Mouse (Mus musculus) cortical plate, adult 2 months (tissue): ENCODE results near the gene Nemp1. TPM values are rescaled to one million over a fixed set of nuclear protein-coding genes. Genes with fewer than 3 reads are reported as not detected.

ENCODE experiments used
- H3K27ac ChIP-seq: fragments of 200-500 bp; 2 replicates; pipeline ENCODE4 v1.5.1; 2012; ENCODE audit warnings: low read length, control low read depth, inconsistent platforms; ENCODE audit not compliant: insufficient read depth
- H3K4me1 ChIP-seq: fragments of 200-500 bp; 2 replicates; pipeline ENCODE4 v1.6.1; 2011; ENCODE audit warnings: low read length; ENCODE audit not compliant: control insufficient read depth, insufficient read depth
- H3K4me3 ChIP-seq: fragments of 200-500 bp; 2 replicates; pipeline ENCODE4 v1.5.1; 2011; ENCODE audit warnings: mild to moderate bottlenecking, low read length, control low read depth; ENCODE audit not compliant: insufficient read depth
- CTCF ChIP-seq: fragments of 200-500 bp; IDR thresholded peaks from 2 replicates; pipeline ENCODE4 v1.5.1; 2011; ENCODE audit warnings: mild to moderate bottlenecking, control low read depth, low read length; ENCODE audit not compliant: insufficient read depth; ENCODE audit errors: extremely low read depth
- POLR2A ChIP-seq: fragments of 200-500 bp; IDR thresholded peaks from 2 replicates; pipeline ENCODE4 v1.6.1; 2011; ENCODE audit warnings: mild to moderate bottlenecking, low read length, control low read depth; ENCODE audit not compliant: insufficient read depth; ENCODE audit errors: extremely low read depth
- polyA plus RNA-seq: library from polyadenylated mRNA; depleted of rRNA; stranded (reverse); fragments of >200 nt; gene quantifications from 2 replicates; pipeline ENCODE4 v1.2.3, GENCODE M21; 2012

Nemp1 gene
- polyA plus RNA-seq, 1 experiment, result 3.8 TPM

DNA sequence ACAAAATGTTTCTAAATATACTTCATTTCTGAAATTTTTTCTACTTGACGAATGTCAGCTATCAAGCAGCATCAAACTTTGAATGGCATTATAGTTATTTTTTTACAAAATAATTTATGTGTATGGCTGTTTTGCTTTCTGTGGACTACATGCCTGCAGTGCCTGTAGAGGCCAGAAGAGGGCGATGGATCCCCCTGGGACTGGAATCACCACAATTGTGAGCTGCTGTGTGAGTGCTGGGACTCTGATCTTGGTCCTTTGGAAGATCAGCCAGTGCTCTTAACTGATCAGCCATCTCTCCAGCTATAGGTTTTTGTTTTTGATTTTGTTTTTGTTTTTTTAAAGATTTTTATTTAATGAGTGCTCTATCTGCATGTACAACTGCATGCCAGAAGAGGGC lies 4.6 kb downstream of the Nemp1 start:
- TF ChIP-seq CTCF, result 0 out of 2 replicates have a peak, but pooled peaks have one; percentile 19
- no peak for TF ChIP-seq POLR2A
- no peak overlapping the region for H3K4me3 ChIP-seq
- no peak overlapping the region for H3K27ac ChIP-seq
- 0 out of 2 replicates have a peak, but pooled peaks cover 2% of the 10 kb centered on the region for H3K4me1 ChIP-seq

DNA sequence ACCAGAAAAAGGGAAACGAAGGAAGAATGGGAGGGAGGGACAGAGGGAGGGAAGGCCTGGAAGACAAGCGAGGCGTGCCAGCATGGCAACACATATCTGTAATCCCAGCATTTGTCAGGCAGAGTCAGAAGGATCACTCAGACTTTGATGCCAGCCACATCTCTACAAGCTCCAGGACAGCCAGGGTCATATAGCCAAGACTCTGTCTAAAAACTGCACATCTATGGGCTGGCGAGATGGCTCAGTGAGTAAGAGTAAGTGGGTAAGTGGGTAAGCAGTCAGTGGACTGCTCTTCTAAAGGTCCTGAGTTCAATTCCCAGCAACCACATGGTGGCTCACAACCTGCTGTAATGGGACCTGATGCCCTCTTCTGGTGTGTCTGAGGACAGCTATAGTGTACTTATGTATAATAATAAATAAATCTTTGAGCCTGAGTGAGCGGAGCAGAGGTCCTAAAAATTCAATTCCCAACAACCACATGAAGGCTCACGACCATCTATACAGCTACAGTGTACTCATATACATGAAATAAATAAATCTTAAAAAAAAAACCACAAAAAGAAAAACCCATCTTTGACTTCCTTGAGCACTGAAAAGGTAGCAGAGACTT lies 7.5 kb downstream of the Nemp1 start:
- Histone ChIP-seq H3K27ac (no peak overlapping the region), H3K4me1 (no peaks in the 10 kb centered on the region), H3K4me3 (no peak overlapping the region)
- TF ChIP-seq POLR2A (no peak), CTCF (no peak)

DNA sequence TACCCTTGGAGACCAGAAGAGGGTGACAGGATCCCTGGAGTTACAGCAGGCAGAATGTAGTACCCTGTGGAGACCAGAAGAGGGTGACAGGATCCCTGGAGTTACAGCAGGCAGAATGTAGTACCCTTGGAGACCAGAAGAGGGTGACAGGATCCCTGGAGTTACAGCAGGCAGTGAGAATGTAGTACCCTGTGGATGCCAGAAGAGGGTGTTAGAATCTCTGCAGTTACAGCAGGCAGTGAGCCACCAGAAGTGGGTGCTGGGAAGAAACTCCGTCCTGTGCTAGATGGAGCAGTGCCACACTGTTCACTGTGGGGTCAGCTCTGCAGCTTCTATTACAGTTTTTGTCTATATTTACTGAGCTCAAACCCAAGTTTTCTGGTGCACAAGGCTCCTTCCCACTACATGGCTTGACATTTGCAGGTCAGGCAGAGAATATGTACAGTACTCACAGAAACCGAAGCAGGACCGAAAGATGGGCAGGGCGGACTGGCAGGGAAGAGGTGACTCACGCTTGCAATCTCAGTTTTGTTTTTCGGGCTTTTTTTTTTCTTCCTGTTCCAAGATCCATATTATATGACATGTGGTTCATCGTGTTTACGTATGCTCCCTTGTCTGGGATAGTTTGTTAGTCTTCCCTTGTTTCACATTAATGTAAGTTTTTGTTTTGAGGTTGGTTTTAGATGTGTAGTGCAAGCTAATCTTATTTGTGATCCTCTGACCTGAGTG lies 8.3 kb downstream of the Nemp1 start:
- no peak overlapping the region for H3K27ac ChIP-seq
- TF ChIP-seq CTCF, result peak; percentile 100
- TF ChIP-seq POLR2A, result no peak

DNA sequence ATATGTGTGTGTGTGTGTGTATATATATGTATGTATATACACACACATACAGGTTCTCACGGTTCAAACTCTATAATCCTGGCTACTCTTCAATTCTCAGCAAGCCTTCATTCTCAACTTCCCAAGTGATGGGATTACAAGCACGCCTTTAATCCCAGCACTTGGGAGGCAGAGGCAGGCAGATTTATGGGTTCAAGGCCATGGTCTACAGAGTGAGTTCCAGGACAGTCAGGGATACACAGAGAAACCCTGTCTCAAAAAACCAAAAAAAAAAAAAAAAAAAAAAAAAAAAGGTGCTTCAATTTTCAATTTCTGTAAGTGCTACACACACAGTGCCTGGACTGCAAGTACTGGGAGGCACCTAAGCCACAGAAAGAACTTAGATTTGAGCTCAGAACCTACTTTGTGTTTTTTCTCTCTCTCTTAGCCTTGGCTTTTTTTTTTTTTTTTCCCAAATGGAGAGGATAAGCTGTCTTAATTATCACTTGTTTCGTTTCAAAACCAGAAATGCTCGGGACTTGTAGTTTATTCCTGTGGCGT lies 9.2 kb downstream of the Nemp1 start:
- Histone ChIP-seq H3K27ac (no peak overlapping the region), H3K4me3 (peak overlapping the region; percentile 20; the same call in 1 of the 2 replicates), H3K4me1 (no peaks in the 10 kb centered on the region)
- no peak for TF ChIP-seq CTCF
- TF ChIP-seq POLR2A, result no peak

More for the DNA sequence above, 8.3 kb downstream of the Nemp1 start:
- H3K4me3 ChIP-seq, result no peak overlapping the region
- H3K4me1 ChIP-seq, result no peaks in the 10 kb centered on the region

DNA sequence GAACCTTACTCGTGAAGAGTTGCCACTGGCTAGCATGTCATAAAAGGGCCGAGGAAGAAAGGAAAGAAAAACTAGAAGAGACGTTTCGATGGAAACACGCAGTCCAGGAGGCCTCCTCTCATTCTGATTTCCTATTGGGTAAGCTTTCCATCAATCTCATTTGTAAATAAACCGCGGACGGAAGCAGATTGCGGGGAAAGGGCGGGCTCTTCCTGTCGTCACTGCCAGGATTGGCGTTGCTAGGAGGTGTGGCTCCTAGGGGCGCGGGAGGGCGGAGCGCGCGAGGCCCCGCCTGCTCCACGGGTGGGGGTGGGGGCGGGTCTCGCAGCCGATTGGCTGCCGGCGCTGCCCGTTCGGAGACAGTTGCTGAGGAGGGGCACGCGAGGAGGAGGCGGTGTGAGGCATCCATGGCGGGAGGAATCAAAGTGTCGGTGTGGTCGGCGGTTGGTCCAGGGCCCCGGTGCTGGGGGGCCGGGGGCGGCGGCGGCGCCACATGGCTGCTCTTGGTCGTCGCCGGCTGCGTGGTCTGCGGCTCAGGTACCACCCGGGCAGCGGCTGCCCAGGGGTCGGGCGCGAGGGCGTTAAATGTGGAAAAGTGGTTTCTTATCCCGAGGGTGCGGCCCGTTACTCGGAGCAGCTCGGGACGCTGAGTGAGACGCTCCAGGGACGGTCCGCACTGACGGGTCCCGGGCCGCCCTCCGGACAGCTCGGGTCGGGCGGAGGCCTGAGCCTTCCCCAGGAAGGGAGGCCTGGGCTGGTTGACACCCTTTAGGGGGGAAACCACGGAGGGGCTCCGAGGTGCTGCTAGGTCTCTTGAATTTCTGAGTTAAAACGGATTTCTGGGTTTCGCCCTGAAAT lies 10.2 kb downstream of the Nemp1 start:
- TF ChIP-seq POLR2A, result no peak
- TF ChIP-seq CTCF, result no peak
- Histone ChIP-seq H3K4me3 (peak overlapping the region; percentile 20), H3K27ac (no peak overlapping the region), H3K4me1 (no peaks in the 10 kb centered on the region)

DNA sequence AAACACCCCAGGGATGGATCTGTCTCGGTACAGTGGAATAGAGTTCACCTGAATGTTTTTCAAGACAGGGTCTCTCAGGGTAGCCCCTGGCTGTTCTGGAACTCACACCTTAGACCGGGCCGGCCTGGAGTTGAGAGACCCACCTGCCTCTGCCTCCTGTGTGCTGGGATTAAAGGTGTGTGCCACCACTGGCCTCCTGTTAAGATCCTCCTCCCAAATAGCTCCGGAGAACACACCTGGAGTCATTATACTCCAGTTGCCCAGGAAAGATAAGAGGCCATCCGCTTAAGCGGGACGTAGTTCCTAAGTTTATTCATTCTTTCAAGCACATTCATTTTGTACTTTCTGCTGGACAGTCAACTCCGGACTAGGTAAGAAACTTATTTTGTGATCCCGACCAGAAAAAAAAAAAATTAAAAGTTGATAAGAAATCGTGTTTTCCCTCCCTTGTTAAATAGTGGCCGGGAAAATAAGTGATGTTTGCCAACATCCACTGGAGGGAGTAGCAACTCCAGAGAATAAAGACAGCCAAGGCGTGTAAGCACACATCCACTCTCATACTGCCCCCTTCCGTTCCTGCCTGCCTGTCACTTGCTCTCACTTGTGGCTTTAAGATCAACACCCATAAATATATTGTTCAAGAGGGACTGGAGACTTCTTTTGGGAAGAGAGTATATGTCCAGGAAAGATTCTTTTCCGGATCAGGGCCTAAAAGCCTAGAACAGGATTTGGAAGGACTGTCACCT lies 11.1 kb downstream of the Nemp1 start:
- Histone ChIP-seq H3K4me1 (no peaks in the 10 kb centered on the region), H3K27ac (no peak overlapping the region), H3K4me3 (peak overlapping the region; percentile 20; the same call in 1 of the 2 replicates)
- peak; percentile 95 for TF ChIP-seq CTCF
- no peak for TF ChIP-seq POLR2A

DNA sequence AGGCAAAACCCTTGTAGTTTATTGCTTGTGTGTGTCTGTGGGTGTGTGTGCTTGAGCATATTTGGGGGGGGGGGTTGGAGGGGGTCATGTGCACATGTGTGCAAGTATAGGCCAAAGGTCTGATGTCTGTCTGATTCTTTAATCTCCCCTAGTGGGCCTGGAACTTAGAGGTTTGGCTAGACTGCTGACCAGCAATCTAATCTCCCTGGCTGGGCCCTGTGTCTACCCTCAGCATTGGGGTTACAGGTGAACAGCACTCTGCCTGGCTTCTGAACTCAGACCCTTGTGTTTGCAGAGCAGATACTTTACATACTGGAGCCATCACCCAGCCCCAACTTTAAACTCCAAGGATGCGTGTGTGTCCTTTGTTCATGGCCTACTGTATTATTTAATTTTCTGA lies 12.5 kb downstream of the Nemp1 start:
- Histone ChIP-seq H3K27ac (no peak overlapping the region), H3K4me1 (no peaks in the 10 kb centered on the region), H3K4me3 (no peak overlapping the region)
- TF ChIP-seq POLR2A (no peak), CTCF (no peak)

DNA sequence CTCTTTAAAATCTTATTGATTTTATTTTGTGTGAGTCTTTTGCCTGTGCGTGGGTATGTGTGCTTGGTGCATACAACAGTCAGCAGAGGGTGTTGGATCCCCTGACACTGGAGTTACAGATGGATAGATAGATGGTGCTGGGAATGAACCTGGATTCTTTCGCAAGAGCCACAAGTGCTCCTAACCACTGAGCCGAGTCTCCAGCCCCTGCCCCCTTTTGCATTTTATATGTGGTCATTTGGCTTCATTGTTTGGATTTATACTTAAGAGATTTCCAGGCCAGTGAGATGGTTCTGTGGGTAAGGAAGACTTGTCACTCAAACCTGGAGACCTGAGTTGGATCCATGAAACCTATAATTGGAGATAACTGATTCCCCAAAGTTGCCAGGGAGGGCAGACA lies 13.2 kb downstream of the Nemp1 start:
- no peak for TF ChIP-seq CTCF
- no peak for TF ChIP-seq POLR2A
- H3K4me1 ChIP-seq, result no peaks in the 10 kb centered on the region
- H3K4me3 ChIP-seq, result no peak overlapping the region
- no peak overlapping the region for H3K27ac ChIP-seq

DNA sequence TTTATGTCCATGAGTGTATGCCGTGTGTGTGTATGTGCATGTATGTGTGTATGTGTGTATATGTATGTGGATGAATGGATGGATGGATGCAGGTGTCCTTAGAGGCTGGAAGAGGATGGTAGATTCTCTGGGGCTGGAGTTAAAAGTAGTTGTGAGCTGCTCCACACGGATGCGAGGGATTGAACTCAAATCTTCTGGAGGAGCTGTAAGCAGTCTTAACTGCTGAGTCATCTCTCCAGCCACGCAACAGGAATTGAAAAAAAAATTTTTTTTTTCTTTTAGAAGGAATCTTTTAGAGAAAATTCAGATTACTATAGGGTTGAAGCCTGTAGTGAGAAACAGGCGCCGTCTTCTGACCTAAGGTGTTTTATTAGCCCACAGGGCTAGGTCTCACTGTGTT lies 16.2 kb downstream of the Nemp1 start:
- H3K27ac ChIP-seq, result no peak overlapping the region
- H3K4me3 ChIP-seq, result no peak overlapping the region
- TF ChIP-seq CTCF, result no peak
- no peaks in the 10 kb centered on the region for H3K4me1 ChIP-seq
